Mouse (Mus musculus) liver, embryonic 16.5 days (tissue): ENCODE measurements around the gene Gm49721. TPM values are rescaled to one million over a fixed set of nuclear protein-coding genes. Genes with fewer than 3 reads are reported as not detected.
"Not testable (repeated sequence)": the region's sequence is repeated elsewhere in the genome, so short reads cannot be mapped to it uniquely, and the experiment has no call there.

Experiments used
- ATAC-seq: fragments of 200-750 bp; cut with Nextera tagmentation; 2 replicates; pipeline ENCODE4 v1.8.0; 2017; ENCODE audit warnings: low read depth, mild to moderate bottlenecking, moderate number of reproducible peaks, moderate library complexity
- H3K27ac ChIP-seq: fragments of 300-500 bp; sonication (generic); 2 replicates; pipeline ENCODE4 v1.5.1; 2014; ENCODE audit warnings: mild to moderate bottlenecking, low read length
- H3K27me3 ChIP-seq: fragments of 300-500 bp; sonication (generic); 2 replicates; pipeline ENCODE4 v1.6.1; 2014; ENCODE audit warnings: low read depth, low read length, mixed read lengths; ENCODE audit not compliant: control insufficient read depth, insufficient read depth
- H3K36me3 ChIP-seq: fragments of 300-500 bp; sonication (generic); 2 replicates; pipeline ENCODE4 v1.6.1; 2014; ENCODE audit warnings: mild to moderate bottlenecking; ENCODE audit not compliant: control insufficient read depth, insufficient read depth
- H3K4me1 ChIP-seq: fragments of 300-500 bp; sonication (generic); 2 replicates; pipeline ENCODE4 v1.6.1; 2014; ENCODE audit warnings: low read depth, low read length, mixed read lengths; ENCODE audit not compliant: control insufficient read depth
- H3K4me2 ChIP-seq: fragments of 300-500 bp; sonication (generic); 2 replicates; pipeline ENCODE4 v1.6.1; 2014; ENCODE audit warnings: low read depth, low read length, mixed read lengths
- H3K4me3 ChIP-seq: fragments of 300-500 bp; sonication (generic); 2 replicates; pipeline ENCODE4 v1.5.1; 2014; ENCODE audit warnings: low read depth, mild to moderate bottlenecking, low read length
- H3K9ac ChIP-seq: fragments of 300-500 bp; sonication (generic); 2 replicates; pipeline ENCODE4 v1.6.1; 2014; ENCODE audit warnings: low read depth, low read length
- H3K9me3 ChIP-seq: fragments of 300-500 bp; sonication (generic); replicated peaks from 2 replicates; pipeline ENCODE4 v1.6.1; 2016; ENCODE audit warnings: low read length; ENCODE audit not compliant: control insufficient read depth
- WGBS: fragments of 180-500 bp; shearing (Covaris S2); extraction: QIAGEN DNeasy Blood & Tissue Kit; methylation state at CpG from one replicate; pipeline ENCODE4 v1.1.7; 2014; ENCODE audit not compliant: insufficient replicate concordance; 5-methylcytosine and 5-hydroxymethylcytosine counted together
- polyA plus RNA-seq: library from polyadenylated mRNA; unstranded; fragments of >200 nt; fragmentation: Nextera tagmentation; extraction: Ambion mirVana; gene quantifications from 2 replicates; pipeline ENCODE4 v1.2.1, GENCODE M21; 2015

Gene Gm49721
- polyA plus RNA-seq, 1 experiment from 2014 or later: not detected

DNA sequence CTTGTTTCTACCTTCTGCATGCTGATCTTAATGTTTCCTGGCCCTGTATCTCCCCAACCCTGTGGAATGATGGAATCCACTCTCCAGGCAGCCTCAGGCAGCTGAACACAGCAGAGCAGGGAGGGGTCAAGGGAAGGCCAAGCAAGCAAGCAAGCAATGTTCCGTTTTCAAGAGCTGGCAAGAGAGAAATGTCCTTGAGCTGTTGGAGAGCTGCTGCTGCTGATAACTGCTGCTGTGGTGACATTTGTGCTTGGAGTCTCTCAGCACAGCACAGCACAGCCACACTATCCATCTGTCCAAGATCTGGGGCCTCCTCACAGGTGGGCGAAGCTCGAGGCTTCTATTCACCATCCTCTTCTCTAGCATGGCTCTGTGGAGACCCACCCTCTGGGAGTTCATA, 24.7 kb downstream of the Gm49721 start:
- not testable (repeated sequence) for ATAC-seq
- WGBS: no CpG with 5 or more reads among the region's 3 CpGs

GRCm38 (mm10) chr17:7005646-7006045, 26.9 kb downstream of the Gm49721 start:
- H3K9me3 ChIP-seq, H3K9ac ChIP-seq, H3K4me2 ChIP-seq, H3K36me3 ChIP-seq, H3K27ac ChIP-seq, H3K4me1 ChIP-seq, ATAC-seq, H3K27me3 ChIP-seq, H3K4me3 ChIP-seq: not testable (repeated sequence)
- WGBS: 43% methylated on average over 3 of the region's 4 CpGs

More for the DNA sequence above, 24.7 kb downstream of the Gm49721 start:
- not testable (repeated sequence) for H3K27me3 ChIP-seq, H3K4me2 ChIP-seq, H3K27ac ChIP-seq, H3K9ac ChIP-seq, H3K9me3 ChIP-seq, H3K4me1 ChIP-seq, H3K36me3 ChIP-seq, H3K4me3 ChIP-seq

DNA sequence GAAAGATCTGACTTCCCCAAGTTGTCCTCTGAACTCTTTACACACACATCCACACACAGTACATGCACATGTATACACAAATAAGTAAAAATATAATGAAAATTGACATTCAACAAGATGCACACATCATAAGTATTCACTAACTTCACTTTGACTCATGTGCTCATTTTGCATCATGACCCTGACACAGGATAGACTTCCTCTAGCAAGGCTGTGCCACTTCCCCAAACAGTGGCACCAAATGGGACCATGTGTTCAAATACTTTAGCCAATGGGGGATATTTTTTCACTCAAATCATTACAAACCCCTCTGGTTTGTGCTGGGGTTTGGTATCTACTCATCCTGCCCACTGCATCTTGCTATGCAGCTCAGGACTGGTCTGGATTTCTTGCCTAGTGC, 30.2 kb downstream of the Gm49721 start:
- H3K4me1 ChIP-seq, H3K9ac ChIP-seq, H3K27ac ChIP-seq, ATAC-seq, H3K36me3 ChIP-seq, H3K27me3 ChIP-seq, H3K4me3 ChIP-seq, H3K4me2 ChIP-seq, H3K9me3 ChIP-seq: not testable (repeated sequence)

- H3K4me1 ChIP-seq, H3K4me2 ChIP-seq, H3K9me3 ChIP-seq, H3K27ac ChIP-seq, H3K36me3 ChIP-seq, H3K27me3 ChIP-seq, H3K4me3 ChIP-seq, H3K9ac ChIP-seq, ATAC-seq: not testable (repeated sequence)
- no CpG with 5 or more reads among the region's 7 CpGs for WGBS
These were observed 30.7 kb downstream of the Gm49721 start for GRCm38 (mm10) chr17:7009440-7009839.

GRCm38 (mm10) chr17:7009901-7010300, 31.2 kb downstream of the Gm49721 start:
- 22% methylated on average over 4 of the region's 9 CpGs for WGBS
- H3K27me3 ChIP-seq, ATAC-seq, H3K4me2 ChIP-seq, H3K4me3 ChIP-seq, H3K9me3 ChIP-seq, H3K36me3 ChIP-seq, H3K9ac ChIP-seq, H3K27ac ChIP-seq, H3K4me1 ChIP-seq: not testable (repeated sequence)

DNA sequence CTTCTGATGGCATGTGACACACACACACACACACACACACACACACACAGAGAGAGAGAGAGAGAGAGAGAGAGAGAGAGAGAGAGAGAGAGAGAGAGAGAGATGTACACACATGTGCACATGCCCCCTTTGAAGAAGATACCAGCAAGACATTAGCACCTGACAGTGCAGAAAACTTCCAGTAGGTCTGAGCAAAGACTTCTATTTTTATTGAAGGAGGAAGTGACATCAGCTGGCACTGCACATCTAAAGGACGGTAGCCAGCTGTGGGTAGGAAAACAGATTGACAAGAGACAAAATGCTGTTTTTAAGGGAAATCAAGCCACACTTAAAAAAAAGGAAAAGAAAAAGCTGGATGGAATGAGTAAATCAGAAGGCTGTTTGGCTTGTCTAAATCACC, 35.5 kb downstream of the Gm49721 start:
- not testable (repeated sequence) for H3K27me3 ChIP-seq, ATAC-seq, H3K9me3 ChIP-seq, H3K4me1 ChIP-seq, H3K36me3 ChIP-seq, H3K27ac ChIP-seq, H3K4me2 ChIP-seq, H3K9ac ChIP-seq, H3K4me3 ChIP-seq
- WGBS: no CpG with 5 or more reads among the region's 1 CpGs

GRCm38 (mm10) chr17:7025257-7025656, 46.6 kb downstream of the Gm49721 start, which contains the start of gene Gm1604a:
Gm1604a (plus strand) TSS chr17:7025568.
- not testable (repeated sequence) for H3K9ac ChIP-seq, H3K4me2 ChIP-seq, H3K9me3 ChIP-seq, ATAC-seq, H3K27ac ChIP-seq, H3K4me3 ChIP-seq, H3K27me3 ChIP-seq, H3K36me3 ChIP-seq, H3K4me1 ChIP-seq
- 34% methylated on average over 6 of the region's 14 CpGs for WGBS

GRCm38 (mm10) chr17:7025764-7026346, 47.2 kb downstream of the Gm49721 start:
- 60% methylated on average over 3 of the region's 14 CpGs for WGBS
- ATAC-seq, H3K9me3 ChIP-seq, H3K27me3 ChIP-seq, H3K36me3 ChIP-seq, H3K27ac ChIP-seq, H3K9ac ChIP-seq, H3K4me3 ChIP-seq, H3K4me1 ChIP-seq, H3K4me2 ChIP-seq: not testable (repeated sequence)

- not testable (repeated sequence) for H3K4me3 ChIP-seq
These were observed 51.5 kb downstream of the Gm49721 start for GRCm38 (mm10) chr17:7030204-7030603.

More at GRCm38 (mm10) chr17:7030204-7030603, 51.5 kb downstream of the Gm49721 start:
- H3K4me2 ChIP-seq, H3K27ac ChIP-seq, H3K9me3 ChIP-seq, H3K4me1 ChIP-seq, H3K27me3 ChIP-seq, H3K36me3 ChIP-seq, ATAC-seq, H3K9ac ChIP-seq: not testable (repeated sequence)
- WGBS: 51% methylated on average over 5 of the region's 7 CpGs
